Mouse (Mus musculus): ENCODE measurements around the gene Tex26.

The Tex26 gene

GRCm38 (mm10) chr5:149439531-149440179, at the start of gene Tex26:
TSS of gene Tex26 (plus strand) at chr5:149439660.
- DNase-seq = peak; percentile 81

- no peak for DNase-seq
These were observed 47.7 kb upstream of the Tex26 start for GRCm38 (mm10) chr5:149391574-149392375.

- no peak for DNase-seq
These were observed 47.0 kb upstream of the Tex26 start for GRCm38 (mm10) chr5:149392420-149392988.

GRCm38 (mm10) chr5:149401446-149401975, 37.9 kb upstream of the Tex26 start:
- DNase-seq = no peak

GRCm38 (mm10) chr5:149402029-149402428, 37.4 kb upstream of the Tex26 start:
- DNase-seq = no peak

- no peak for DNase-seq
These were observed 36.1 kb upstream of the Tex26 start for GRCm38 (mm10) chr5:149403386-149403785.

- no peak for DNase-seq
These were observed 34.8 kb upstream of the Tex26 start for GRCm38 (mm10) chr5:149404710-149405109.

- no peak for DNase-seq
These were observed 32.6 kb upstream of the Tex26 start for GRCm38 (mm10) chr5:149406791-149407276.

- no peak for DNase-seq
These were observed 30.0 kb upstream of the Tex26 start for GRCm38 (mm10) chr5:149409502-149409901.

- peak; percentile 36 for DNase-seq
These were observed 27.8 kb upstream of the Tex26 start, which contains the start of gene Medag for GRCm38 (mm10) chr5:149411509-149412193. TSS of gene Medag (plus strand) at chr5:149411749.

- DNase-seq = no peak
These were observed 27.3 kb upstream of the Tex26 start for GRCm38 (mm10) chr5:149412194-149412575.

GRCm38 (mm10) chr5:149412671-149413070, 26.8 kb upstream of the Tex26 start:
- no peak for DNase-seq

GRCm38 (mm10) chr5:149414369-149415167, 24.9 kb upstream of the Tex26 start:
- DNase-seq = no peak

- DNase-seq = no peak
These were observed 22.1 kb upstream of the Tex26 start for GRCm38 (mm10) chr5:149417381-149417780.

- no peak for DNase-seq
These were observed 12.9 kb upstream of the Tex26 start for GRCm38 (mm10) chr5:149426525-149426924.

GRCm38 (mm10) chr5:149427277-149428060, 12.0 kb upstream of the Tex26 start:
- DNase-seq = no peak

GRCm38 (mm10) chr5:149428347-149428746, 11.1 kb upstream of the Tex26 start:
- peak; percentile 67 for DNase-seq

- no peak for DNase-seq
These were observed 10.6 kb upstream of the Tex26 start for GRCm38 (mm10) chr5:149428810-149429255.

- DNase-seq = no peak
These were observed 9.9 kb upstream of the Tex26 start for GRCm38 (mm10) chr5:149429541-149429940.

- DNase-seq = no peak
These were observed 8.5 kb upstream of the Tex26 start for GRCm38 (mm10) chr5:149430943-149431342.

GRCm38 (mm10) chr5:149433618-149434017, 5.8 kb upstream of the Tex26 start:
- no peak for DNase-seq

Measured in liver (tissue).